Mouse (Mus musculus) gonadal fat pad, adult 2 months (tissue): ENCODE measurements at regions not wholly inside any gene's neighbourhood (a gene's known extent, or its start where the extent isn't known, plus 50 kb on each side); places are given as distances from the start of the nearest gene placed in this dataset.
A peak's percentile ranks its signal among the peaks of the same experiment; 100 is the strongest.

ENCODE experiments used
- DNase-seq: peaks from one replicate; pipeline ENCODE4 v3.0.0-alpha.2; 2012; ENCODE audit warnings: low read depth

DNA sequence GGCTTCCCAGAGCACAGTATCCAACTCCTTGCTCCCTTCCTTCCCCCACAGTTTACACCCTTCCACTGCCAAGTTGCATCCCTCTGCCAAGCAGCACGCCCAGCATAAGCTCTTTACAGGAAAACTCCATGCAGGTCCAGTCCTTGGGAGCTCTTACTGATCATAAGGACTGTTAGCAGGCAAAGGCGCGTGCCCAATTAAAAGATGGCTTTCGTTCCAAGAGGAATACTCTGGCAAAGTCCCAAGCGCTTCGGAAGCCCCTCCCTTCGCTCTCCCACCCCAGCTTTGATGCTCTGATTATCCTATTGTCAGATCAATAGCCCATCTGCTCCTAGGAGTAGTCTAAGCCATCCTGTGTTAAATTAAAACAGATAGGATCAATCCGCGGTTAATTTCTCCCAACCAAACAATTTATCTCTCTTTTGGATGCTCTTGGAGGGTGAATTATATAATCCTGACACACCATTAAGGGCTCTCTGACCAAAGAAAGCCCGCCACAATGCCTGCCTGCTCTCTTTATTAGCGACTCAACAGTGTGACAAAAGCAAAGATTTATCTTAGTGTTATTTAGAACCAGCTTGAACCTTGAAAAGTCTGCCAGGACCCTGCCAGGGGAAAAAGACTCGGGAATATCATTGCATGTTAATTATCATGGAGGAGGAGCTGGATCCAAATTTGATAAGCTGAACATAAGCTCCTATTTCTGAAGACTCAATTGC, 312.5 kb downstream of the Gsdmc2 start:
- no peak for DNase-seq

- DNase-seq, result no peak
Observed at GRCm38 (mm10) chr15:63527318-63527717, 317.7 kb downstream of the Gsdmc2 start.

DNA sequence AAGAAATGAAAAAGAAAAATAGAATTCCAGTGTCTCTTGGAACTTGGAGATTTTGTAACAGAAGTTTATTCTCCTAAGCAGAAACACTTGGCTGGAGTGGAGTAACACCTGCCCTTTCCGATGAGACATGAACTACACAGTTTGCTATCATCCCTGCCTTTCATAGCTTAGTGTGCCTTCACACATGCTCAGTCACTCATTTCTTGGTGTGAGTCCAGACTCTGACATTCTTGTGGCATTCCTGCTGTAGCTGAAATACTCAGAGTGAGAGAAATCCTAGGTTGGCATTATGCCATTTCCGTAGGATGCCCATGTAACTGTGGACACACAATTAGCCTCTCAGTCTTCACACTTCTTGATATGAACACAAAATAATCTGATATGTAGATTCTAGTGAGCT, 318.2 kb downstream of the Gsdmc2 start:
- DNase-seq, result no peak

GRCm38 (mm10) chr15:63517301-63517700, 327.7 kb downstream of the Gsdmc2 start:
- no peak for DNase-seq

DNA sequence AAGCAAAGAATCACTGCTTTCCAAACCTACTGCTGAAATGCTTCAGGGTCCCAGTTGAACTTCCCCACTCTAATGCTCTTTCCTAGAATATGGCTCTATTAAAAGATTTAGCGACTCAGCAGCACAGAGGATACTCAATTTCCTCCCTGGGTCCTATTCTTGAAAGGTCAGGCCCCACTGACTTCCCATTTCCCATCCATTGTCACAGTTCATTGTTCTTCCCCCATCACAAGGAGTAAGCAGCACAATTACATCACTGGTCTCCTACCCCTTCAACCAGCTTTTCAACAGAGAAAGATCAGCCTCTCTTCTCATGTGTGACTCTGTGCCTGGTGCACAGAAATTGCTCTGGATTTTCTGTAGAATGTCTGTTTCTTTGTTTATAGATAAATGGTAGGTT, 344.5 kb downstream of the Gsdmc2 start:
- no peak for DNase-seq

DNA sequence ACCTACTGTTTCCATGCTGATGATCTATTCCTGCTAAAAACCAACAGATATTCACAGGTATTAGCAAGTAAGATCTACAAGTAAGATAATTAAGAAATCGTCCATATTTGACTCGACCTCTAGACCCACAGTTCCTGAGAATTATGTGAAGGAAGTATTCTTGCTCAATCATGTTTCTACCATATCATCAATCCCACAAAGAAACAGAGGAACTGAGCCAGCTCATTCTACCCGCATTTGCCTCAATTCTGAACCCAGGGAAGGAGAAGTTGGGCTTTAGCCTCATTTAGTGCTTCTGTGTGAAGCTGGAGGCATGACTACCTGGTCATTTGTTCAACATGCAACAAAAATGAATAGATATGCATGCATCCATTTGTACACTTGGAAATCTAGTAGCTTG, 346.5 kb downstream of the Gsdmc2 start:
- no peak for DNase-seq

- no peak for DNase-seq
Observed at GRCm38 (mm10) chr15:63497207-63497606, 347.8 kb downstream of the Gsdmc2 start.

- no peak for DNase-seq
Observed at GRCm38 (mm10) chr15:63484910-63485309, 360.1 kb downstream of the Gsdmc2 start.

DNA sequence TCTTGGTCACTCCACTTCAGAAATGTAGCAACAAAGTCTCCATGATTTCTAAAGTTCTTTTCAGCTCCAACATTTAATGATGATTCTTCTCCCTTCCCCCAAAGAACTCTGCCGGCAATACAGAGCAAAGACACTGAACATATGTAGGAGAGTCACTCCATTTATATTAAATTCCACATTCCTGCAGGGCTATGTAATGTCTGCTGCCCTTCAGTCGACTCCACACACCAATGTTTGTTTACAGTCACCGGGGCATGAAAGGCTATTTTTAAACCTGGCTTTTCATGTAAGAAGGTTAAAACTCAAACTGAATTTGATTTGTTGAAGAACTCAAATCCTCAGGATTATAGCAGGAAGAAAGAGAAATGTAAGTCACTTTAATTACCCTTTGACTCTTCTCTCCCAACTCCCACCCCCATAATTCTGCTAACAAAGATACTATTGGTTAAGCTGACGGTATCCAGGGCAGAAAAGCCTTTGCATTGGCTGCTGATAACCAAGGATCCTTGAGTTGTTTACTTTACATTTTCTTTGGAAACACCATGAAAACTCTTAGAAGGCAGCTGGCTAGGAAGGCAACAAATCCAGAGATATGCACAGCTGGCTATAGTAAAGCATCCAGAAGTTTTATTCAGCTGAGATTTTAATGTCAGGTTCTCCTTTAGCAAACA, 360.6 kb downstream of the Gsdmc2 start:
- DNase-seq, result no peak

GRCm38 (mm10) chr15:63479270-63479805, 365.6 kb downstream of the Gsdmc2 start:
- no peak for DNase-seq

DNA sequence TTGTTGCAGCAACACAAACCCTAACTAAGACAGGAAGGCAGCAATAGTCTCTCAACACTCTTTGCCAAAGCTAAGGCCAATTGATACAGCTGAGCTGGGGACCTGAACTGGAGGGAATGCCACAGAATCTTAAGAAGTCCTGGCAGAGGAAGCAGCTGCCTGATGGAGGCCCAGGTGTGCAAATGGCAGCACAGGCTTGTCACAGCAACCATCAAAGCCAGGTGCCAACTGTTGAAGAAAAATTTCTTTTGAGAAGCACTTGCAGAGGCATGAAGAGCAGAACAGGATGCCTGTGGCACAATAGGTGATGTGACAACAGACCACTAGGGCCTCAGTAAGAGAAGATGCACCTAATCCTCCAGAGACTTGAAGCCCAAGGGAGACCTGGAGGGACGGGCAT, 378.1 kb downstream of the Gsdmc2 start:
- DNase-seq, result no peak

DNA sequence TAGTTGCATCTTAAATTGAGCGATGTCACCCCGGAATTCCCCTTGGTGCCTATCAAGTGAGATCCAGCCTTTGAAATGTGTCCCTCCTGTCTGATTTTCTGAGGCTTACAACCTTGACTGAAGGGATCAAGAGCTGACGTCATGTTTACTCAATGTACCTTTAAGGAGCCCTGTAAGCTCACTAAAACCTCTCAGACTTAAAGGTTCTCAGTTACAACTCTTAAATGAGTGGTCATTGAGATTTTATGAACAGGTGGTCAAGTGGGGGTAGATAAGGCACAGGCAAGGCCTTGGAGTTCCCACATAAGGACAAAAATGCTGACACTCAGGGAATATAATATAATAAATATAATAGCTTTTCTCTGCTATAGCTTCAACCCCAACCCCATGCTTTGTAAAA, 392.4 kb downstream of the Gsdmc2 start:
- DNase-seq, result no peak

DNA sequence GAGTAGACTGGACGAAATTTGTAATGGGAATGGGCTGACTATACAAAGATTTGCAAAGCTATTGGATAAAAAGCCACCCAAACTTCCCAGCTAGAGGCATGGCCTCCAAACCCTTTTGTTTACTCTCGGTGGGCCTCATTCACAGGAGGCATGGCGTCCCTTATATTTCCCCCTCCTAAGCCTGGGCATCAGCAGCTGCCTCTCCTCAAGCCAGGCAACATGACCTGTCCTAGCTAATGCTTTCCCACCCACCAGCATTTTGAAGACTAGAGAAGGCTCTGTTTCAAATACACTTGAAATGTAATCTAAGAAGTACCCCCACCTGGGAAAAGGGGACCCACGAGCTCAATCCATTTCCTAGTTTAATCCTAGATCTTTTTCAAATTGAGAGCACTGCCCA, 398.7 kb downstream of the Gsdmc2 start:
- DNase-seq, result no peak

DNA sequence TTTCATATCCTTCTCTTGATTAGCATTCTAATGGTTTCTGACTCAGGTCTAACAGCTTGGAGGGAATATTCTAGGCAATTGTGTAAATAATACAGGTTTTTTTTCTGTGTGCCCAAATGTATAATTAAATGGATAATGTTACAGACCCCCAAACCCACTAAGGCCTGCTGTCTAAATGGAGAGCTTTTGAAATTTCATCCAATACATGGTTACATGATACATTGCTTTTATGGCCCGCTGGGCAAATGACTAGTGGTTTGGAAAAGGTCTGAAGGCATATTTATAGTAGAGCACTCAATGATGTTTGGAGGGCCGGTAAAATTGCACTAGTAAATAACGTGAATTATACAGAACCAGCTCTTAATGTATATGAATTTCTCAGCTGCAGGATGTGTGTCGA, 400.0 kb downstream of the Gsdmc2 start:
- DNase-seq, result no peak

GRCm38 (mm10) chr15:63442146-63442780, 402.7 kb downstream of the Gsdmc2 start:
- DNase-seq, result no peak

DNA sequence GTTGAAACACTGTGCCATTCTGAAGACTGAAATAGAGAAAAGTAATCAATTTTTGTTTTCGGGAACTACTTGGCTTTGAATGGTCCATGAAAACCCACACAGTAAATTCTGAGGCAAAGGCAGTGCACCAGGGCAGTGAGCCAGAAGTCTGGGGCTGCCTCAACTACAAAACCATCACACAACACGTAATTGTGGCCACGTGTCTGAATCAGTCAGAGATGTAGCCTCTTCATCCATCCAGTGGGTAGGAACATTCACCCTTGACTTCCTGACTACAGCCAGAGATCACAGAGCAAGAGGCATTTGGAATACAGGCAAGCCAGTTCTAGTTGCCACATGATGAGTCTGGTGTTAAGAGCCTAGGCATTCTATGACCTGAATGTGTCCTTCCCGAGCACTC, 432.3 kb downstream of the Gsdmc2 start:
- no peak for DNase-seq

DNA sequence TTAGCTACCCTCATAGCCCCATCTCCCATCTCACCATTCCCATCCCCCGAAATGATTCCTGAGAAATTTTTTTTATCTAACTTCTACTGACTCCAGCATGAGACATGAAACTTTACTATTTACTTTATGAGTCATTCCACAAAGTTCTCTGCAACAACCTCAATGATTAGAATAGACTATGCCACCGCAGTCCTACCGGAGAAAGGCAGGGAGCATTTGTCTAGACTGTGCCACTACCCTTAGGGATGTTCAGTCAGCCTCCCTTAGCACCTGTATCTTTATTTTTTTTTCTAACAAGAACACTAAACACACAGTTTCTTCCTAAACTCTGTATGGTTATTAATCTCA, 433.2 kb downstream of the Gsdmc2 start:
- DNase-seq, result no peak

DNA sequence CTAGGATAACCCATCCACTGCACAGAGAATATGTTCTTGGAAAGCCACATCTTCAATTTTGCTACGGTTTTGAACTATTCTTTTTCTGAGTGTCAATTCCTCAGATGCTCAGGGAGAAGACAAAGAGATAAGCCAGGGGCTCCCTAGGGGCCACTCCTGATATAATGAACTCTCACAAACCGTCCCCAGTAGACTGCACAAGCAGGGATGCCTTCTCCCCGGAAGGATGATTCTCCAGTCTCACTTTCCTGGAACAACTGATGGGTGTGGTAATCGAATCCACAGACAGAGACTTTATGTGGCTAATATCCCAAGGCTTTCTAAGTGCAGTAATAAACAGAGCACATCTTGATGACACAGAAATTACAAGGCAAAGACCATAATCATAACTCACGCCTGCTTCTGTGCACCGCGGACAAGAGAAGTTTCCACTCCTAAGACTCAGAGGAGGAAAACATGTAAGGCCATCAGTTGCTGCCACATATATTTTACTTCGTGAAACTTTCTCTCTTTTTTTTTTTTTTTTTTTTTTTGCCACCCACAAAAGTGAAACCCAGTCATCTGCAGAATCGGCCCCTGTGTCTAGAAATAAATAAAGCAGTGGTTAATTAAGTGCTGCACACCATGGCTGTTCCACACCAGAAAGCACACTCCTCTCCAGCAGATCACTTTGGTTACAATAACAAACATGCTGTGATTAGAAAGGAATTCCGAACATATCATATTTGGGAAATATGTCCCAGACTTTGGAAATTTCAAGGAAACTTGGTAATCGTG, 433.8 kb downstream of the Gsdmc2 start:
- DNase-seq, result no peak

- DNase-seq, result no peak
Observed at GRCm38 (mm10) chr15:63400445-63400844, 444.5 kb downstream of the Gsdmc2 start.

DNA sequence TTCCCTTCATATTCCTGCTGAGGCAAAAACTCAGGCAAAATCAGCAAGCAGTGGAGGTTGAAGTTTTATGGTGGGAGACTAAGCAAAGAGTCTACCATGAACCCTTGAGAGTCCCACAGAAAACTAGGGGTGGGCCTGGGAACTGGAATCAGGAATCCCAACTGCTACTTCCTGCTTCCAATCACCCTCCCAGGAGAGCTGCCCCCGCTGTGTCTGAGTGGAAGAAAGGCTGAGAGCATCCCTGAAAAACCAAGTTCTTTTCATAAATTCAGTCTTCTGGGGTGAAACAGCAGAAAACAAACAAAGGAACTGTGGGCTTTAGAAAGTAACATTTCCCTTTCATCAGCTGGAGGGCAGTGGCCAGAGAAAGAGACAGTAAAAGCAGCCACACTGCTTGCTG, 445.0 kb downstream of the Gsdmc2 start:
- DNase-seq, result no peak

- DNase-seq, result peak; percentile 22
Observed at GRCm38 (mm10) chr15:63397485-63397884, 447.5 kb downstream of the Gsdmc2 start.

DNA sequence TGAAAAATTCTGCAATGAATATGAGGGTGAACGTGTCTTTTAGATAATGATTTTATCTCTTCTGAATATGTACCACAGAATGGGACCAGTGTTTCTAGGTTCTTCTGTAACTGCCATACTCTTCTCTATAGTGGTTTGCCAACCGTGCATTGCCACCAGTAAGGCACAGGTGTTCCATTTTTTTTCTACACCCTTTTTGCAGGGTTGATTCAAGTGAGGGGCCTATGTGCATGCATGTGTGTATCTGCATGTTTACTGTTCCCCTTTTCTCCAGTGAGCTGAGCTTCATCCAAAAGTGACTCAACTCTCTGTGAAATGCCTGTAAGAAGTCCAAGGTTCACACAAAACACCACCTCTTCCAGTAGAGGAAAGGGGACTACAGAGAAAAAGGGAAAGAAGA, 467.7 kb downstream of the Gsdmc2 start:
- DNase-seq, result no peak
